Mouse (Mus musculus) testis, adult 2 months (tissue): ENCODE results near the gene Gdf15. TPM values are rescaled to one million over a fixed set of nuclear protein-coding genes. Genes with fewer than 3 reads are reported as not detected.

Source experiments
- H3K27ac ChIP-seq: fragments of 200-500 bp; 2 replicates; pipeline ENCODE4 v1.5.1; 2012; ENCODE audit warnings: low read depth, low read length; ENCODE audit not compliant: control insufficient read depth, insufficient read depth
- H3K27me3 ChIP-seq: fragments of 200-500 bp; 2 replicates; pipeline ENCODE4 v1.6.1; 2012; ENCODE audit warnings: mild to moderate bottlenecking, low read length, moderate library complexity; ENCODE audit not compliant: control insufficient read depth, insufficient read depth
- H3K36me3 ChIP-seq: fragments of 200-500 bp; 2 replicates; pipeline ENCODE4 v1.6.1; 2012; ENCODE audit warnings: mild to moderate bottlenecking, low read length; ENCODE audit not compliant: control insufficient read depth, insufficient read depth
- H3K4me1 ChIP-seq: fragments of 200-500 bp; 2 replicates; pipeline ENCODE4 v1.6.1; 2012; ENCODE audit warnings: low read length; ENCODE audit not compliant: control insufficient read depth, insufficient read depth
- H3K4me3 ChIP-seq: fragments of 200-500 bp; 2 replicates; pipeline ENCODE4 v1.5.1; 2012; ENCODE audit warnings: low read depth, mild to moderate bottlenecking, low read length, moderate library complexity, mixed read lengths; ENCODE audit not compliant: control insufficient read depth
- CTCF ChIP-seq: fragments of 200-500 bp; IDR thresholded peaks from 2 replicates; pipeline ENCODE4 v1.5.1; 2012; ENCODE audit warnings: low read depth, mild to moderate bottlenecking, inconsistent platforms, low read length, moderate library complexity; ENCODE audit not compliant: control insufficient read depth, insufficient read depth, insufficient replicate concordance
- POLR2A ChIP-seq: fragments of 200-500 bp; IDR thresholded peaks from 2 replicates; pipeline ENCODE4 v1.6.1; 2012; ENCODE audit warnings: low read depth, mild to moderate bottlenecking, inconsistent platforms, low read length, moderate library complexity; ENCODE audit not compliant: control insufficient read depth
- polyA plus RNA-seq: library from polyadenylated mRNA; depleted of rRNA; stranded (reverse); fragments of >200 nt; gene quantifications from 2 replicates; pipeline ENCODE4 v1.2.3, GENCODE M21; 2012

The Gdf15 gene
- polyA plus RNA-seq, 1 experiment: 1.3 TPM

- no peaks in the 10 kb centered on the region for H3K36me3 ChIP-seq
- TF ChIP-seq CTCF (no peak), POLR2A (no peak)
- H3K4me1 ChIP-seq: peaks cover 37% of the 10 kb centered on the region
- peak within 1 kb of the TSS; percentile 93 for H3K27ac ChIP-seq
- H3K27me3 ChIP-seq: no peaks in the 10 kb centered on the region
- peak within 1 kb of the TSS; percentile 83 for H3K4me3 ChIP-seq
Observed at GRCm38 (mm10) chr8:70608749-70609367, 23.4 kb downstream of the Gdf15 start, which contains the start of gene Ssbp4. TSS of gene Ssbp4 (minus strand) at chr8:70608872.

GRCm38 (mm10) chr8:70607898-70608748, 24.1 kb downstream of the Gdf15 start:
- Histone ChIP-seq H3K4me1 (peaks cover 37% of the 10 kb centered on the region), H3K27ac (peak overlapping the region; percentile 88), H3K36me3 (no peaks in the 10 kb centered on the region), H3K4me3 (peak overlapping the region; percentile 83), H3K27me3 (no peaks in the 10 kb centered on the region)
- TF ChIP-seq CTCF (no peak), POLR2A (no peak)

GRCm38 (mm10) chr8:70607603-70607897, 24.7 kb downstream of the Gdf15 start:
- TF ChIP-seq POLR2A (no peak), CTCF (no peak)
- Histone ChIP-seq H3K27ac (no peak overlapping the region; the same call in 1 of the 2 replicates), H3K4me1 (peaks cover 37% of the 10 kb centered on the region), H3K36me3 (no peaks in the 10 kb centered on the region), H3K4me3 (peak overlapping the region; percentile 83), H3K27me3 (no peaks in the 10 kb centered on the region)

DNA sequence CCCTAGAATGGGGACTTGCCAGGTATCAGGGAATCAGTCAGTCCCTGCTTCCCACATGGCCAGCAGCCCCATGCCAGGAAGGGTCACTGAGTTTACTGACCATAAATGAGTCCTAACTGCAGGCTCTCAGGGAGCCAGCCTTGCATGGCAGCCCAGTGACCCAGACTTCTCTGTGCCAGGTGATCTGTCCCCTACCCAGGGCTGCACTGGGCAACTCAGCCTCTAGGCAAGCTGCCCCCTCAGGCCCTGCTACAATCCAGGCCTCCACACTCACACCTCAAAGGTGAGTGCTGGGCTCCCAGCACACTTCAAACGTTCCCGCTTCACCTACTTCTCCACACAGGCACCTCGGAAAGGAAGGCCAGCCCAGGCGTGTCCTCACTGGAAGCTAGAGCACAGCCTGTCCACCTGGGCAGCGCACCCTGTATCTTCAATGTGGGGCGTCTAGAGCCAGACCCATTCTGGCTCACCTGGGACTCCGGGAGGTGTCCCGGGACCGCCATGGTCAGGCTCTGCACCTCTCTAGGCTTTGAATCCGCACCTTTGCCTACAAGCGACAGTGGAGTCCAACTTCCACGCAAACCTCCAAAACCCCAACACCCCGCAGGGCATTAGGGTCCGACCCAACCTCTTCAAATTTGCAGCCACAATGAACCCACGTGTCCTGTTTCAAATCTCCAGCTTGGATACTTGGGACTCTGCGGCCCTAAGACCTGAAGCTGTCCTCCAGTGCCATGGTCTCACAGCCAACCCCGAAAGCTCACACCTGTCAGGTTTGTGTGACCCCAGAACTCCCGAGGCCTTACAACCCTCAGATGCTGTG, 25.3 kb downstream of the Gdf15 start:
- Histone ChIP-seq H3K4me1 (peaks cover 40% of the 10 kb centered on the region), H3K4me3 (no peak overlapping the region)

GRCm38 (mm10) chr8:70605871-70606779, 26.1 kb downstream of the Gdf15 start:
- H3K36me3 ChIP-seq: no peaks in the 10 kb centered on the region
- no peak overlapping the region for H3K4me3 ChIP-seq
- no peaks in the 10 kb centered on the region for H3K27me3 ChIP-seq
- TF ChIP-seq CTCF (no peak), POLR2A (no peak)
- H3K4me1 ChIP-seq: peaks cover 46% of the 10 kb centered on the region
- H3K27ac ChIP-seq: no peak overlapping the region

More for the DNA sequence above, 25.3 kb downstream of the Gdf15 start:
- Histone ChIP-seq H3K36me3 (no peaks in the 10 kb centered on the region), H3K27me3 (no peaks in the 10 kb centered on the region), H3K27ac (no peak overlapping the region)
- TF ChIP-seq POLR2A (no peak), CTCF (no peak)

DNA sequence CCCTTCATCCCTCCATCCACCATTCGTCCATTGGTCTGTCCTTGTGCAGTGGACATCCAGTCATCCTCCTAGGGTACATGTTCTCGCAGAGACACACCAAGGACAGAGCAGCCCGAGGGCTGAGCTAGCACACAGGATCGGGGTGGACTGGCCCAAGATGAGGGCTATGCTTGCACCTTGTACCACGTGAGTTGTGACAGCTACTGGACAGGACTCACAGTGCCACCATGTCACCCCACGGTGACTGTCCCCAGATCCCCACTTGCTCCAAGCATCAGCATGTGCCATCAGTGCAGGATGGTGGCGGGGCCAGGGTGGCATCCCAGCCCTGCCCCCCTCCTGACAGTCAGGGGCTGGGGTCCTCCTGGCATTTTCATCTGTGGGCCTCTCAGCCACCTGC, 27.7 kb downstream of the Gdf15 start:
- Histone ChIP-seq H3K4me1 (peaks cover 47% of the 10 kb centered on the region), H3K4me3 (no peak overlapping the region), H3K27ac (no peak overlapping the region), H3K27me3 (no peaks in the 10 kb centered on the region), H3K36me3 (no peaks in the 10 kb centered on the region)
- no peak for TF ChIP-seq POLR2A
- TF ChIP-seq CTCF: no peak
